Mouse (Mus musculus): ENCODE measurements around the gene Ccl12.

DNA sequence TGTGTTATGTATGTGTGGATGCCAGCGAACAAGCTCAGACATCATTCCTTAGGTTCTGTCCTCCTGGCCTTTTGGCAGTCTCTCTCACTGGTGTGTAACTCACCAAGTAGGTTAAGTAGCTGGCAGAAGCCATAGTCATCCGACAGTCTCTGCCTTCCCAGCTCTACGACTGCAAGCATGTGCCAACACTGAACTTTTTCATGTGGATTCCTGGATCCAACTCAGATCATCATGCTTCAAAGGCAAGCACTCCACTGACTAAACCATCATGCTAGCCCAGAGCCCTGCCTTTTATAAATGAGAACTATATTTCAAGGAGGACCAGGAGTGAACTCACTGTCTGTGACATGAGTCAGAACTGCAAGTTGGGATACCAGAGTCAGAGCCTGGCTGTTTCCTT lies 28.0 kb upstream of the Ccl12 start:
- no peak for TF ChIP-seq GATA1 (IDR thresholded peaks at IDR 0.05; ENCODE audit: low read length)
- no peak for TF ChIP-seq TAL1 (IDR thresholded peaks at IDR 0.05; ENCODE audit: low read length)

All from erythroblast, embryonic 14.5 days (primary cell).